Mouse (Mus musculus) neutrophil, adult 83 days (primary cell): Measurements from ENCODE around the gene Bsg. TPM values are rescaled to one million over a fixed set of nuclear protein-coding genes. Genes with fewer than 3 reads are reported as not detected.

ENCODE experiments used
- total RNA-seq, 2 experiments: library from RNA; stranded (reverse); gene quantifications; one replicate each; pipeline ENCODE4 v1.2.4; 2023

The Bsg gene
- 100 to 1,000 TPM; 142 to 159 TPM for total RNA-seq

DNA sequence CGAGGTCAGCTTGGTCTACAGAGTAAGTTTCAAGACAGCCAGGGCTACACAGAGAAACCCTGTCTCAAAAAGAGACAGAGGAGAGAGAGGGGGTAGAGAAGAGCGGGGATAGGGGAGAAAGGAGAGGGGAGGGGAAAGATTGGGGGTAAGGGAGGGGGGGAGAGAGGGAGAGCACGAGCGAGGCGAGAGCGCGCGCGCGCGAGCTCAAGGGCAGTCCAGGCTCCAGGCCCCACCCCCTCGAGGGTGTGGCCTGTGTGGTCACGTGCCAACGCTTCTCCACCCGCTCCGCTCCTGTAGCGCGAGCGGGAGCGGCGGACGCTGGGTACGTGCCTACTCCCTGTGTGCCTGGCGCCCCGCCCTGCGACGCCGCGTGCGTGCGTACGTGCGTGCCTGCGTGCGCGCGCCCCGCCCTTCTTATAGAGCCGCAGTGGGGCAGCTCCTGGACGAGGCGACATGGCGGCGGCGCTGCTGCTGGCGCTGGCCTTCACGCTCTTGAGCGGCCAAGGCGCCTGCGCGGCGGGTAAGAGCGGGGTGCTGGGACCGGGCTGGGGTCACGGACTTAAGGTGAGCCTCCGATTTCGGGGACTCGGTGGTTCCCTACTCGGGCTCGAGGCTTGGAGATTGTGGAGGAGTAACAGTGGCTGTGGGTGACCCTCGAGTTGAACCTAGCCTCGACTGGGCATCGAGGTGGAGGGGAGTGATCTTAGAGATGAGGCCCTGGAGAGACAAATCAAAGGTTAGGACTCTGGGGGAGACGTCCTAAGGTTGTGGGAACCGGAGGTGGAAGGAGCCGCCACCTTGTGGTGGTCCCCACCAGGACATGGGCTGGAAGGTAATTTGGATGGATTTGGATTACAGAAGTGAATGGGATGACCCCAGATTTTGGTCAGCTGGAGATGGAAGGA lies at the start of gene Bsg:
TSS of gene Bsg (plus strand) at position 427 of the 905 bp plus-strand sequence.

DNA sequence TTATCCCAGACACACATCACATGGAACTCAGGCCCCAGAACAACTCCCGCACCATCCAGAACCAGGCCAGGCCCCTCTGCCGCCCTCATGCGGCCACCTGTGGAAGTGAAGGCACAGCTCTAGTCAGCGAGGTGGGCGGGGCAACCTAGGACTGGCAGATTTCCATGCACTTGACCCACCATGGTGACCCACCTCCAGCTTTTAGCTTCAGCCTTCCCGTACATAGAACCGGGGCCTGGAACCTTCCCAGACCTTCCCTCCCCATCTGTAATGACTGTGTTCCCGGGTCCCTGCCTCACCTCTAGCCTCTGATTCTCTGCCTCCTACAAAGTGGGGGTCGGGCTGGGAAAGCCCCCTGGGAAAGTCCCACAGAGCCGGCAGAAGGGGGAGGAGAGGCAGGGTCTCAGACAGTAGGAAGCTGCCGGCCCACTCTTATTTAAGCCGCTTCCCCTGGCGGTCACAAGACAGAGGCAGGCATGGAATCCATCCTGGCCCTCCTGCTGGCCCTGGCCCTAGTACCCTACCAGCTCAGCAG lies 40.1 kb upstream of the Bsg start, which contains the start of gene Madcam1:
TSS of gene Madcam1 (plus strand) at position 429 of the 535 bp plus-strand sequence.

DNA sequence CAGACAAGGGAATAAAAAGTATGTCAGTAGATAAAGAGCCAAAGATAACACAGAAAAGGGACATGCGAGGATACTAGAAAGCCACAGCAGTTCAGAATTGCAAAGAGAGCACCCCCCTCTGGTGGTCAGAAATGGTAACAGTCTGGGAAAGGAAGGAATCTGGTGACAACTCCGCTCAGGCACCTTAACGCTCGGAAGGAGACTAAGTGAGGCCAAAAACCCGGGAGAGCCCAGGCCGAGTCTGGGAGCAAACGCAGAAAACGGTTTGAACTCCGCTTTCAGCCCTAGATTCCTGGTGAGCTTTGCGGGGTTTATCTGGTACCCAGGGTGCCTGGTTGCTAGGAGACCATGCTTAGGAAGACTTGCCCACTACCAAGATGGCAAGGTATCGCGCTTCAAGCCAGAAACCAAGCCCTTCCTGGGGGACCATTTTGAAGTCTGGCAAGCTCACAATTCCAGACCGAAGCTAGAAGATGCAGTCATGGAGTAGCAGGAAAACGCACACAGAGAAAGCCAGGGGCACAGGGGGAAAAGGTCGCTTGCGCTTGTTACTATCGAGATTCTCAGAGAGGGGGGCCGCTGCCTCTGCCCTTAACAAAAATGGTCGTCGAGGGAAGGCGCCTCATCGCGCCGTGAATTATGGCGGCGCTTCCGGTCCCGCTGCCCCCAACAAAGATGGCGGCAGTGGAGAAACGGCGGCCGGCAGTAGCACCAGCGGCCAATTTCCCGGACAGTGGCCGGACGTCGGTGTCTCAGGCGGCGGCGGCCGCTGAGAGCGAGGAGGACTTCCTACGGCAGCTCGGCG lies 35.3 kb upstream of the Bsg start, which contains the start of gene Tpgs1:
TSS of gene Tpgs1 (plus strand) at position 599 of the 805 bp plus-strand sequence.

DNA sequence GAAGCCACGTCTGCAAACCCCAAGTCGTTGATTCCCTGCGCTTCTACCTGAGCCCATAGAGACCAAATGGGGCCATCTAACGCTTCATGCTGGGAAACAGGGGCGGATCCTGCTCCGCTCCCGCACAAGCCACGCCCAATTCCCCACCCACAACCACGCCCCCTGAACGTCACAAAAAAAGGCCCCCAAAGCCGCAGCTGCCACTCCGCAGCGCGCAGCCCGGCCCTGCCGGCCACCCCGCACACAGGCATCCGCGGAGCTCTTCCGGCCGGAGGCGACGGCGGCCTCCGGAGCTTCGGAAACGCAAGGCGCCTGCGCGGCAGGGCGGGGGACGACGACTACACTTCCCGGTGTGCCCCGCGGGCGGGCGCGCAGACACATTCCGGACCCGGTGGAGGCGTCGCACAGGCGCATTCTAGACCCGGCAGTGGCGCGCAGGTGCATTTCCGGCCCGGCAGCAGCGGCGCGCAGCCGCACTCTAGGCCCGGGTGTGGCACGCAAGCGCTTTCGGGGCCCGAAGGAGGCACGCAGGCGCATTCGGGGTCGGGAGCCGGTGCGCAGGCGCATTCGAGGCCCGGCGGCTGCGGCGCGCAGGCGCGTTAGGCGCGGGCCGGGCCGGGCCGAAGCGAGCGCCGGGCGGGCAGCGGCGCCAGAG lies 22.6 kb upstream of the Bsg start, which contains the start of gene Cdc34:
TSS of gene Cdc34 (plus strand) at position 605 of the 655 bp plus-strand sequence.

DNA sequence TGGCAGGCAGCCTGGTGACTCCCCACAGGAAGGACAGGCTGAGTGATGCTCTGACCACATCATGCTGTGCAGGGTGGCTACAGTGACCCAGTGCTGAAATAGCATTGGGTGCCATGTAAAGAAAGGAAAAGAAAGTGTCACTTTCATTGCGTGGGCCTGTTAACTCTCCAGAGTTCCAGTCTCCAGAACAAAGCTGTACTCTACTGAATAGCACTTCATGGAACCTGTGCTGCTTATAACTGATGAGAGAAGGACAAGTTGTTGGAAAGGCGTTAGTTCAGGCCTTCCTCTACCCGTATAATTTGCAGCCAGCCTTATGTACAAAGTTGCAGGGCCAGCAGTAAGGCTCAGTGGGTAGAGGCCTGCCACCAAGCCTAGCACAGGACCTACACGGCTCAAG lies 15.6 kb upstream of the Bsg start, which contains the start of gene Gzmm:
TSS of gene Gzmm (plus strand) at position 301 of the 400 bp plus-strand sequence.

DNA sequence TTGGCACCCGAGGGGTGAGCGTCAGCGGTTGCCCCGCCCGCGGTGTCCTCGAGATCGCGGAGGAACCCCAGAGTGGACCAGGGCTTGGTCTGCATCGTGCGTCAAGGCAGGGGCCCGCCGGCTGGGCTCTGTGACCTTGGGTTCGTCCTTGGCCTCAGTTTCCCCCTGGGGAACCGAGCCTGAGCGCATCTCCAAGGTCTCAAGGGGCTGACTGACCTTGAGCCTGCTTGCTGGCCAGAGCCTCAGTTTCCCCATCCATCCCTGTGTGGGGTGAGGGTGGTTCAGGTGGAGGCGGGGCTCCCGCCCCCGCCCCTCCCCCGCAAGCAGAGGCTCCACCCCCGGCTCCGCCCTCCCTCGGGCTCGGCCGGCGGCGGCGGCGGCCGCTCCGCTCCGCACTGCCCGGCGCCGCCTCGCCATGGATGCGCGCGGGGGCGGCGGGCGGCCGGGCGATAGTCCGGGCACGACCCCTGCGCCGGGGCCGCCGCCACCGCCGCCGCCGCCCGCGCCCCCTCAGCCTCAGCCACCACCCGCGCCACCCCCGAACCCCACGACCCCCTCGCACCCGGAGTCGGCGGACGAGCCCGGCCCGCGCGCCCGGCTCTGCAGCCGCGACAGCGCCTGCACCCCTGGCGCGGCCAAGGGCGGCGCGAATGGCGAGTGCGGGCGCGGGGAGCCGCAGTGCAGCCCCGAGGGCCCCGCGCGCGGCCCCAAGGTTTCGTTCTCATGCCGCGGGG lies 12.1 kb downstream of the Bsg start, which contains the start of gene Hcn2:
TSS of gene Hcn2 (plus strand) at position 381 of the 734 bp plus-strand sequence.

DNA sequence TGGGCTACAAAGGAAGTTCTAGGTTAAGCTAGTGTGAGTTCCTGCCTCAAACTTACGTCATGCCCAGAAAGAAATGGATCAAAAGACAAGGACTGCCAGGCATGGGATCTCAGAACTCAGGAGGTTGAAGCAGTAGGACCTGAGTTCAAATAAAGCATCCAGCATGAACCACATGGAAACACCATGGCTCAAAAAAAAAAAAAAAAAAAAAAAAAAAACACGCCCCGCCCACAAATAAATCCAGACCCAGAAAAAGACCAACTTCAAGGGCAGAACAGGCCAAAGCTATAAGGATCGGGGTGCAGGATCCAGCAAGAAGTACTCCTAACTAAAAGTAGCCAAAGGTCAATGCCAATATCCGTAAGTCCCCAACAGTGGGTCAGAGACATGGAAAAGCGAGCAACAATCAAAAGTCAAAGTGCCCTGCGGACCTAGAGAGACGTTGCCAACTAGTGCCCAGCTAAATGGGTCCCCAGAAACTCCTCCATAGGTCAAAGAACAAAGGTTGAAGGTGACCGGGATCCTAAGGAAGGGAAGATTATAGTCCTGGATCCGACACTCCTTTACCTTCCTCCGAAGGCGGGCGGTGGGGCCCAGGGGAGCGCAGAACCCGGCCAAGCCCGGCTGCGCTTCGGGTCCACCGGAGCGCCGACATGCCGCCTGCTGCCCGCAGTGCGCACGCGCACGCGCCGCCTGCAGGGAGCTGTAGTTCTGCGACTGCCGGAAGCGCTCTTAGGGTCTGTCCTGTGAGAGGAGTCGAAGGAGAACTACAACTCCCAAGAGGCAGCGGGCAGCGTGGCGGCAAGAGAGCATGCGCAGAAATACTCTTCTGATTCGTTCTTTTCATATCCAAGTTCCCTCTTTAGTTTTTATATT lies 41.8 kb downstream of the Bsg start, which contains the start of gene Polrmt:
TSS of gene Polrmt (minus strand) at position 684 of the 876 bp plus-strand sequence.

DNA sequence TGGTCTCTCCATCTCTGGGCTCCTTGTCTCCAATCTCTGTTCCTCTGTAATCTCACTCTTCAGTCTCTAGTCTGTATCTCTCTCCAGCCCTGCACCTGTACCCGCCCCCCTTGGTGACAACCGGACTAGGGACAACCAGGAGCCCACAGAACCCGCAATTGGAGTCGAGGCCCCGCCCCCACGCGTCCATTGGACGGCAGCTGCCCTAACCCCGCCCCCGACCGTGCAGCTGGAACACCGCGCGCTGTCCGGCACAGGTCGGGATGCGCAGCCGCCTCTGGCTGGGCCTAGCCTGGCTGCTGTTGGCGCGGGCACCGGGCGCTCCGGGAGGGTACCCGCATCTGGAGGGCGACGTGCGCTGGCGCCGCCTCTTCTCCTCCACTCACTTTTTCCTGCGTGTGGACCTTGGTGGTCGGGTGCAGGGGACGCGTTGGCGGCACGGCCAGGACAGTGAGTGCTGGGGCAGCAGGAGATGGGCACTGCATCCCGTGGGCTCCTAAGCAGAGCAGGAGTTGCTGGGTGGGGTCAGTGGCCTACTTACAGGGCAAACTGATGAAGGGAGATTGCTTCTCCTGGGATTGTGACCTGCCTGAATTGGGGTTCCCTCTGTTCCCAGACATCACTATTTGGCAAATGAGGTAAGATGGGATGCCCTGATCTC lies 50.7 kb downstream of the Bsg start, which contains the start of gene Fgf22:
TSS of gene Fgf22 (plus strand) at position 221 of the 661 bp plus-strand sequence.

Other genes with a start within 250 kb of the Bsg start
- not detected for gene Vmn2r83, start 235.8 kb upstream of the Bsg start, total RNA-seq
- gene Plpp2, start 170.7 kb upstream of the Bsg start, total RNA-seq, result 1 to 10 TPM; 3.7 to 5.6 TPM
- 10 to 100 TPM; 10.0 to 10.2 TPM for gene Mier2, start 149.3 kb upstream of the Bsg start, total RNA-seq
- gene Theg, start 117.2 kb upstream of the Bsg start, total RNA-seq, result not detected
- not detected for gene C2cd4c, start 90.5 kb upstream of the Bsg start, total RNA-seq
- under 1 TPM in 1 of 2 experiments, not detected in 1; 0.18 TPM for gene Shc2, start 66.6 kb upstream of the Bsg start, total RNA-seq
- gene Odf3l2, start 58.8 kb upstream of the Bsg start, total RNA-seq, result not detected
- not detected for gene Madcam1, start 39.9 kb upstream of the Bsg start, total RNA-seq
- 10 to 100 TPM; 20.0 to 24.9 TPM for gene Tpgs1, start 35.1 kb upstream of the Bsg start, total RNA-seq
- gene Cdc34, start 22.3 kb upstream of the Bsg start, total RNA-seq, result 10 to 100 TPM; 68.4 to 73.0 TPM
- gene Gzmm, start 15.5 kb upstream of the Bsg start, total RNA-seq, result 1 to 10 TPM; 1.2 to 2.0 TPM
- under 1 TPM in 1 of 2 experiments, not detected in 1; 0.31 TPM for gene Hcn2, start 12.1 kb downstream of the Bsg start, total RNA-seq
- gene Polrmt, start 42.1 kb downstream of the Bsg start, total RNA-seq, result 10 to 100 TPM; 12.2 to 14.2 TPM
- not detected for gene Fgf22, start 50.6 kb downstream of the Bsg start, total RNA-seq
- 10 to 100 TPM; 23.5 to 29.1 TPM for gene Rnf126, start 62.5 kb downstream of the Bsg start, total RNA-seq
- 1 to 10 TPM; 4.3 to 4.5 TPM for gene Fstl3, start 72.8 kb downstream of the Bsg start, total RNA-seq
- gene Prss57, start 86.5 kb downstream of the Bsg start, total RNA-seq, result 10 to 100 TPM; 22.9 to 23.5 TPM
- 100 to 1,000 TPM; 118 to 122 TPM for gene Palm, start 89.1 kb downstream of the Bsg start, total RNA-seq
- gene Misp, start 116.5 kb downstream of the Bsg start, total RNA-seq, result 1 to 10 TPM in 1 of 2 experiments, under 1 TPM in 1; 0.64 to 1.1 TPM
- 100 to 1,000 TPM; 255 to 282 TPM for gene Ptbp1, start 149.9 kb downstream of the Bsg start, total RNA-seq
- 100 to 1,000 TPM; 525 to 560 TPM for gene Prtn3, start 170.0 kb downstream of the Bsg start, total RNA-seq
- 10 to 100 TPM; 20.1 to 25.2 TPM for gene Plppr3, start 170.1 kb downstream of the Bsg start, total RNA-seq
- 100 to 1,000 TPM; 647 to 654 TPM for gene Elane, start 181.8 kb downstream of the Bsg start, total RNA-seq
- gene Cfd, start 186.4 kb downstream of the Bsg start, total RNA-seq, result under 1 TPM in 1 of 2 experiments, not detected in 1; 0.46 TPM
- 10 to 100 TPM; 33.3 to 34.5 TPM for gene Med16, start 204.4 kb downstream of the Bsg start, total RNA-seq
- not detected for gene Gm26602, start 206.4 kb downstream of the Bsg start, total RNA-seq
- 1 to 10 TPM; 4.2 to 5.2 TPM for gene Kiss1r, start 212.5 kb downstream of the Bsg start, total RNA-seq
- gene R3hdm4, start 216.7 kb downstream of the Bsg start, total RNA-seq, result 100 to 1,000 TPM; 448 to 486 TPM
- gene Arid3a, start 222.6 kb downstream of the Bsg start, total RNA-seq, result 100 to 1,000 TPM; 176 to 193 TPM